Mouse (Mus musculus) midbrain, embryonic 16.5 days (tissue): ENCODE measurements around the gene Snx1. TPM values are rescaled to one million over a fixed set of nuclear protein-coding genes. Genes with fewer than 3 reads are reported as not detected.
A peak's percentile ranks its signal among the peaks of the same experiment; 100 is the strongest.

Experiments
- ATAC-seq: fragments of 200-750 bp; cut with Nextera tagmentation; 2 replicates; pipeline ENCODE4 v1.8.0; 2017; ENCODE audit warnings: moderate TSS enrichment
- H3K27ac ChIP-seq: fragments of 300-500 bp; sonication (generic); 2 replicates; pipeline ENCODE4 v1.5.1; 2014; ENCODE audit warnings: mild to moderate bottlenecking, low read length, mixed read lengths
- H3K27me3 ChIP-seq: fragments of 300-500 bp; sonication (generic); 2 replicates; pipeline ENCODE4 v1.6.1; 2014; ENCODE audit warnings: low read depth, low read length, mixed read lengths; ENCODE audit not compliant: control insufficient read depth, insufficient read depth
- H3K36me3 ChIP-seq: fragments of 300-500 bp; sonication (generic); 2 replicates; pipeline ENCODE4 v1.6.1; 2014; ENCODE audit warnings: mild to moderate bottlenecking, low read length, moderate library complexity, mixed read lengths; ENCODE audit not compliant: control insufficient read depth, insufficient read depth
- H3K4me1 ChIP-seq: fragments of 300-500 bp; sonication (generic); 2 replicates; pipeline ENCODE4 v1.6.1; 2014; ENCODE audit warnings: mild to moderate bottlenecking, low read length, mixed read lengths; ENCODE audit not compliant: control insufficient read depth, insufficient read depth
- H3K4me2 ChIP-seq: fragments of 300-500 bp; sonication (generic); 2 replicates; pipeline ENCODE4 v1.6.1; 2014; ENCODE audit warnings: mild to moderate bottlenecking, low read length, mixed read lengths
- H3K4me3 ChIP-seq: fragments of 300-500 bp; sonication (generic); 2 replicates; pipeline ENCODE4 v1.5.1; 2014; ENCODE audit warnings: low read depth, mild to moderate bottlenecking, low read length, moderate library complexity, mixed read lengths
- H3K9ac ChIP-seq: fragments of 300-500 bp; sonication (generic); 2 replicates; pipeline ENCODE4 v1.6.1; 2014; ENCODE audit warnings: low read depth, low read length, mixed read lengths
- H3K9me3 ChIP-seq: fragments of 300-500 bp; sonication (generic); replicated peaks from 2 replicates; pipeline ENCODE4 v1.6.1; 2014; ENCODE audit warnings: mild to moderate bottlenecking, low read length, mixed read lengths; ENCODE audit not compliant: control insufficient read depth, poor library complexity, severe bottlenecking
- WGBS: fragments of 180-500 bp; shearing (Covaris S2); extraction: QIAGEN DNeasy Blood & Tissue Kit; methylation state at CpG from one replicate; pipeline ENCODE4 v1.1.7; 2014; 5-methylcytosine and 5-hydroxymethylcytosine counted together
- polyA plus RNA-seq: library from polyadenylated mRNA; unstranded; fragments of >200 nt; fragmentation: Nextera tagmentation; extraction: Ambion mirVana; gene quantifications from 2 replicates; pipeline ENCODE4 v1.2.1, GENCODE M21; 2015

The Snx1 gene
- polyA plus RNA-seq, 1 experiment from 2014 or later: 68.0 TPM

- peak; percentile 98 for ATAC-seq
- Histone ChIP-seq H3K9me3 (no peaks in the 10 kb centered on the region), H3K4me3 (peak within 1 kb of the TSS; percentile 72), H3K27ac (peak within 1 kb of the TSS; percentile 91), H3K27me3 (no peaks in the 10 kb centered on the region), H3K36me3 (peaks cover 19% of the 10 kb centered on the region), H3K4me1 (peaks cover 19% of the 10 kb centered on the region), H3K9ac (peak within 1 kb of the TSS; percentile 83), H3K4me2 (peak within 1 kb of the TSS; percentile 67)
- 2% methylated on average over 50 of the region's 51 CpGs for WGBS
These were observed 66.6 kb downstream of the Snx1 start, which contains the start of gene Ppib for GRCm38 (mm10) chr9:66059583-66060307. Ppib (plus strand) TSS chr9:66060222.

GRCm38 (mm10) chr9:66053620-66054019 lies 72.8 kb downstream of the Snx1 start:
- H3K4me1 ChIP-seq: no peaks in the 10 kb centered on the region
- H3K4me2 ChIP-seq: no peak overlapping the region
- H3K9me3 ChIP-seq: no peaks in the 10 kb centered on the region
- no peak overlapping the region for H3K4me3 ChIP-seq
- no peak for ATAC-seq
- no peaks in the 10 kb centered on the region for H3K27me3 ChIP-seq
- no peak overlapping the region for H3K9ac ChIP-seq
- H3K36me3 ChIP-seq: no peaks in the 10 kb centered on the region
- no peak overlapping the region for H3K27ac ChIP-seq
- 25% methylated on average over 1 of the region's 1 CpGs for WGBS

GRCm38 (mm10) chr9:66052731-66053130 lies 73.7 kb downstream of the Snx1 start:
- no peaks in the 10 kb centered on the region for H3K9me3 ChIP-seq
- H3K4me1 ChIP-seq: no peaks in the 10 kb centered on the region
- no peaks in the 10 kb centered on the region for H3K27me3 ChIP-seq
- H3K4me3 ChIP-seq: no peak overlapping the region
- H3K9ac ChIP-seq: no peak overlapping the region
- ATAC-seq: no peak
- H3K4me2 ChIP-seq: no peak overlapping the region
- H3K27ac ChIP-seq: no peak overlapping the region
- no peaks in the 10 kb centered on the region for H3K36me3 ChIP-seq
- WGBS: 100% methylated on average over 1 of the region's 1 CpGs

GRCm38 (mm10) chr9:66051493-66051892 lies 74.9 kb downstream of the Snx1 start:
- H3K27ac ChIP-seq: no peak overlapping the region
- ATAC-seq: no peak
- no peak overlapping the region for H3K4me3 ChIP-seq
- H3K36me3 ChIP-seq: no peaks in the 10 kb centered on the region
- H3K4me1 ChIP-seq: no peaks in the 10 kb centered on the region
- H3K27me3 ChIP-seq: no peaks in the 10 kb centered on the region
- H3K4me2 ChIP-seq: no peak overlapping the region
- WGBS: 79% methylated on average over 4 of the region's 4 CpGs
- H3K9me3 ChIP-seq: no peaks in the 10 kb centered on the region
- no peak overlapping the region for H3K9ac ChIP-seq

GRCm38 (mm10) chr9:66049931-66050601 lies 76.3 kb downstream of the Snx1 start:
- H3K9ac ChIP-seq: no peak overlapping the region
- no peaks in the 10 kb centered on the region for H3K9me3 ChIP-seq
- H3K36me3 ChIP-seq: no peaks in the 10 kb centered on the region
- no peaks in the 10 kb centered on the region for H3K27me3 ChIP-seq
- no peak overlapping the region for H3K4me3 ChIP-seq
- ATAC-seq: no peak
- 71% methylated on average over 6 of the region's 6 CpGs for WGBS
- H3K27ac ChIP-seq: no peak overlapping the region
- H3K4me2 ChIP-seq: no peak overlapping the region
- no peaks in the 10 kb centered on the region for H3K4me1 ChIP-seq

- H3K4me3 ChIP-seq: no peak overlapping the region
- no peak overlapping the region for H3K4me2 ChIP-seq
- H3K9ac ChIP-seq: no peak overlapping the region
- peaks cover 12% of the 10 kb centered on the region; the same call in 1 of the 2 replicates for H3K36me3 ChIP-seq
- H3K4me1 ChIP-seq: no peaks in the 10 kb centered on the region
- ATAC-seq: no peak
- no peak overlapping the region for H3K27ac ChIP-seq
- WGBS: 99% methylated on average over 3 of the region's 3 CpGs
- H3K9me3 ChIP-seq: no peaks in the 10 kb centered on the region
- H3K27me3 ChIP-seq: no peaks in the 10 kb centered on the region
These were observed 83.1 kb downstream of the Snx1 start for GRCm38 (mm10) chr9:66043241-66043640.

GRCm38 (mm10) chr9:66042331-66042730 lies 84.1 kb downstream of the Snx1 start:
- H3K36me3 ChIP-seq: peaks cover 12% of the 10 kb centered on the region; the same call in 1 of the 2 replicates
- ATAC-seq: no peak
- 87% methylated on average over 4 of the region's 4 CpGs for WGBS
- no peak overlapping the region for H3K4me2 ChIP-seq
- H3K4me3 ChIP-seq: no peak overlapping the region
- H3K27me3 ChIP-seq: no peaks in the 10 kb centered on the region
- no peaks in the 10 kb centered on the region for H3K4me1 ChIP-seq
- H3K9me3 ChIP-seq: no peaks in the 10 kb centered on the region
- H3K9ac ChIP-seq: no peak overlapping the region
- no peak overlapping the region for H3K27ac ChIP-seq

GRCm38 (mm10) chr9:66040801-66041200 lies 85.6 kb downstream of the Snx1 start:
- Histone ChIP-seq H3K36me3 (peaks cover 12% of the 10 kb centered on the region; the same call in 1 of the 2 replicates), H3K27me3 (no peaks in the 10 kb centered on the region), H3K4me1 (no peaks in the 10 kb centered on the region), H3K9ac (no peak overlapping the region), H3K27ac (no peak overlapping the region), H3K4me3 (no peak overlapping the region), H3K4me2 (no peak overlapping the region), H3K9me3 (no peaks in the 10 kb centered on the region)
- 88% methylated on average over 3 of the region's 3 CpGs for WGBS
- no peak for ATAC-seq

GRCm38 (mm10) chr9:66039290-66039689 lies 87.1 kb downstream of the Snx1 start:
- Histone ChIP-seq H3K4me3 (no peak overlapping the region), H3K36me3 (peaks cover 12% of the 10 kb centered on the region; the same call in 1 of the 2 replicates), H3K27me3 (no peaks in the 10 kb centered on the region), H3K4me1 (no peaks in the 10 kb centered on the region), H3K9ac (no peak overlapping the region), H3K9me3 (no peaks in the 10 kb centered on the region), H3K4me2 (no peak overlapping the region), H3K27ac (no peak overlapping the region)
- WGBS: 85% methylated on average over 4 of the region's 4 CpGs
- ATAC-seq: no peak
